Mouse (Mus musculus) limb, embryonic 11.5 days (tissue): Measurements from ENCODE around the gene Pgap1. TPM values are rescaled to one million over a fixed set of nuclear protein-coding genes. Genes with fewer than 3 reads are reported as not detected.

Source experiments
- ATAC-seq: fragments of 200-750 bp; cut with Nextera tagmentation; 2 replicates; pipeline ENCODE4 v1.8.0; 2017; ENCODE audit warnings: low read depth; ENCODE audit not compliant: insufficient number of reproducible peaks, low FRiP score, low TSS enrichment
- DNase-seq: peaks from one replicate; pipeline ENCODE4 v3.0.0-alpha.2; 2015; ENCODE audit warnings: low spot score
- H3K27ac ChIP-seq: fragments of 300-500 bp; sonication (generic); replicated peaks from 2 replicates; pipeline ENCODE4 v1.5.1; 2014; ENCODE audit warnings: low read depth, mild to moderate bottlenecking, low read length
- H3K27me3 ChIP-seq: fragments of 300-500 bp; sonication (generic); 2 replicates; pipeline ENCODE4 v1.6.1; 2014; ENCODE audit warnings: mild to moderate bottlenecking, low read length, mixed read lengths; ENCODE audit not compliant: control insufficient read depth, insufficient read depth
- H3K36me3 ChIP-seq: fragments of 300-500 bp; sonication (generic); 2 replicates; pipeline ENCODE4 v1.6.1; 2014; ENCODE audit warnings: mild to moderate bottlenecking, low read length, moderate library complexity, mixed read lengths; ENCODE audit not compliant: control insufficient read depth, insufficient read depth
- H3K4me1 ChIP-seq: fragments of 300-500 bp; sonication (generic); 2 replicates; pipeline ENCODE4 v1.6.1; 2014; ENCODE audit warnings: low read length, mixed read lengths; ENCODE audit not compliant: control insufficient read depth, insufficient read depth
- H3K4me2 ChIP-seq: fragments of 300-500 bp; sonication (generic); 2 replicates; pipeline ENCODE4 v1.6.1; 2014; ENCODE audit warnings: low read depth, mild to moderate bottlenecking, moderate library complexity; ENCODE audit not compliant: severe bottlenecking
- H3K4me3 ChIP-seq: fragments of 300-500 bp; sonication (generic); 2 replicates; pipeline ENCODE4 v1.5.1; 2014; ENCODE audit warnings: low read depth, low read length
- H3K9ac ChIP-seq: fragments of 300-500 bp; sonication (generic); 2 replicates; pipeline ENCODE4 v1.6.1; 2014; ENCODE audit warnings: mild to moderate bottlenecking, low read length
- H3K9me3 ChIP-seq: fragments of 300-500 bp; sonication (generic); 2 replicates; pipeline ENCODE4 v1.6.1; 2016; ENCODE audit warnings: low read length; ENCODE audit not compliant: control insufficient read depth
- WGBS: fragments of 180-500 bp; shearing (Covaris S2); extraction: QIAGEN DNeasy Blood & Tissue Kit; methylation state at CpG from one replicate; pipeline ENCODE4 v1.1.7; 2014; 5-methylcytosine and 5-hydroxymethylcytosine counted together
- polyA plus RNA-seq: library from polyadenylated mRNA; unstranded; fragments of >200 nt; fragmentation: Nextera tagmentation; extraction: Ambion mirVana; gene quantifications from 2 replicates; pipeline ENCODE4 v1.2.1, GENCODE M21; 2014

The Pgap1 gene
- polyA plus RNA-seq, 1 experiment from 2014 or later: 6.8 TPM

DNA sequence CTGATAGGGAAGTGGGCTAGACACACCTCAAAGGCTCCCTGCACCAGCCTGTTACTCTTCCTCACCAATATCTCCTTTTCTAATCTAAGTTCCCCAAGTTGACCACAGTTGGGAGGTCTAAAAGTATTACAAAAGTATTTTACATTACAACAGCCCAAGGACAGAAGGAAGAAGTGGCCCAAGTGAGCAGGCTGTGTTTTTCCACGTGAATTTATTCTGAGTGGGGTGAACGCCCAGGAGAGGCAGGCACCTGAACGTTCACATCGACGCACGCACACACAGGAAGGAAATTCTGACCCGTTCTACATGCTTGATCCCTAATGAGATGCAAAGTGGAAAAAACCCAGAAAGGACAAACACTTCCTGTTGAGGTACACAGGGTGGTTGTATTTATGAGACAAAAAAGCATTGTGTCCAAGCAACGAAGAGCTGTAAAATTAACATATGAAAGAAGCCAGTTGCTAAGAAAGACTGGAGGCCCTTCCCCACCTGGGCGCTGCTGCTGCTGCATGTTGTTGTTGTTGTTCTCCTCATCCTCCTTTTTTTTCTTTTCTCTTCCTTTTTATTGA, 27.9 kb upstream of the Pgap1 start:
- Histone ChIP-seq H3K27me3 (no peaks in the 10 kb centered on the region), H3K36me3 (no peaks in the 10 kb centered on the region), H3K9me3 (no peaks in the 10 kb centered on the region), H3K9ac (no peak overlapping the region), H3K4me2 (no peak overlapping the region), H3K4me3 (no peak overlapping the region), H3K4me1 (no peaks in the 10 kb centered on the region), H3K27ac (no peak overlapping the region)
- 41% methylated on average over 9 of the region's 9 CpGs for whole genome bisulfite sequencing
- ATAC-seq (no peak), DNase-seq (no peak)

DNA sequence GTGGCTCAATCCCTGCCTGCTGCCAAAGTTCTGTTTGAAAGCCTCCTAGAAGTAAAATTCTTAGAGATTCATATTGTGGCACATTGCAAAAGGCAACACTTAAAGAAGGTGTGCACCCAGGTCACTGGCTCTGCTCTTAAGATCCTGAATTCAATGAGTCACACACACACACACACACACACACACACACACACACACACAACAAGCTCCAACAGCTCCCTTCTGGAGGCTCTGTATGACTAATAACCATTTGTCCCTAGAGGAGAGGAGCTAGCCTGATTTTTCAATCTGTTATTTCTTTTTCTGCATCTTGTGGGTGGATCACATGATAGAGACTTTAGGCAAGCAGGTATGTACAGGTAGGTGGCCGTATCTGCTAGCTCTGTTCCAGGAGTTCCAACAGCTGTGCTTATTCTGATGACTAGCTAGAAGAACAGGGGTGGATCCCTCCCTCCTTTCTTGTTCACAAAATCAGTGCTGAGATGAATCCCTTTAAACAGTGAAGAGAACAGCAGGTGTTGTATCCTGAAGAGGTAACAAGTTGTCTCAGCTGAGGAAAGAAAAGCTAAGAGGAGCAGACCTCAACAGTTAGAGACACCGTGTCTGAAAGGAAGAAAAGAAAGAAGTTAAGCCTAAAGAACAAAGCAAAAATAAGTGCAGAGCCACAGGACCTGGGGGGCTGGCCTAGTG, 27.2 kb upstream of the Pgap1 start:
- H3K4me3 ChIP-seq: no peak overlapping the region
- H3K27me3 ChIP-seq: no peaks in the 10 kb centered on the region
- WGBS: 60% methylated on average over 2 of the region's 2 CpGs
- DNase-seq: no peak
- H3K27ac ChIP-seq: no peak overlapping the region
- no peaks in the 10 kb centered on the region for H3K36me3 ChIP-seq
- no peak for ATAC-seq
- H3K4me2 ChIP-seq: no peak overlapping the region
- no peaks in the 10 kb centered on the region for H3K4me1 ChIP-seq
- H3K9me3 ChIP-seq: no peaks in the 10 kb centered on the region
- H3K9ac ChIP-seq: no peak overlapping the region

DNA sequence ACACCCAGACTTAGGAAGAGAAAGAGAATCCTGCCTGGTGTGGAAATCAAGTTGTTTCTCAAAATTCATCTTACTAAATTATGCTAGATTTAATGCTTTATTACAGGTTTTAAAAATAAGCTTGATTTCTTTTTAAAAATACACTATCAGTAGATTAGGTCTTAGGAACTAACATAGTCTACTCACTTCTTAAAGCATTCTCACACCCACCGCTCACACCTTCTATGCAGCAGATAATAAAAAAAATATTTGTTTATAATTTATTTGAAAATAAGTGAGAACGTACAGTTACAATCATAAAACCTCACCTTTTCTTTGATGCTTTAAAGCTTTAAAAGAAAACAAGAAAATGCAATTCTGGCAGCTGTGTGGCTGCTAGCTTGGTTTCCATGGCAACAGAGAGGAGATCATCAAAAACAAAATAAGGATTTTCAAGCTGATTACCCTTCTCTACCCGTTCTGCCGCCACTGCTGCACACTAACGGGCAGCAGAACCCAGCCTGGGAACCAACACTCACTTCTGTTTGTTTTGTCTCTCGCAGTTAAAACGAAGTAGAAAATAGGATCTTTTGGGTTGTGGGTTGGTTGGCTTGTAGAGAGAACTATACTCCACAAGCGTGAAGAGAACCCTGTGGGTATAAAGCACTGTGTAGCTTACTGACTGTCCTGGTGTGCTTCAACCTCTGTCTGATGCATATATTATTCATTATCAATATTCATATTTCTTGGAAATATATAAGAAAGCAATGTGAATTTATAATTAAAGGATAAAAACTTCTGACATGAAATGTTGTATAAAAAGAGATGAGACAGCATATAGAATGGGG, 21.1 kb upstream of the Pgap1 start:
- no peak overlapping the region for H3K27ac ChIP-seq

DNA sequence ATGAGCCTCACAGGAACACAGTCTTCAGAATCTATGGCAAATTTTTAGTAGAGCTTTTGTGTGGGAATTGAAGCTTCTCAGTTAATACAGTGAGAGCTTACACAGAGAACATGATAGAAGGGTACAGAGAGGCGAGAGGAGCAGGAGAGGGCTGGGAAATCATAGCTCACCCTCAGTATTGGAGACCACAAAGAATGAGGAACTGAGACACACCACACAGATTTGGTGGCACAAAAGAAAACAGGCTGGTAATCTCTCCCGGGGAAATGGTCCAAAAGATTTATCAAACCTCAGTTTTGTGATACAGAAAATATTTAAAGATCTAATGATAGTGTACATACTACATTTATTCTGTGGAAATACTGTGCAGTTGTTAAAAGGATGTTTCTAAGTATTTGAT, 11.6 kb upstream of the Pgap1 start:
- Histone ChIP-seq H3K4me1 (no peaks in the 10 kb centered on the region), H3K4me3 (no peak overlapping the region), H3K9me3 (no peaks in the 10 kb centered on the region), H3K36me3 (no peaks in the 10 kb centered on the region), H3K9ac (no peak overlapping the region), H3K27ac (no peak overlapping the region), H3K4me2 (no peak overlapping the region), H3K27me3 (no peaks in the 10 kb centered on the region)
- 81% methylated on average over 2 of the region's 2 CpGs for WGBS
- no peak for ATAC-seq
- no peak for DNase-seq

More for the DNA sequence above, 21.1 kb upstream of the Pgap1 start:
- Histone ChIP-seq H3K4me1 (no peaks in the 10 kb centered on the region), H3K4me2 (no peak overlapping the region), H3K9ac (no peak overlapping the region), H3K36me3 (no peaks in the 10 kb centered on the region), H3K9me3 (no peaks in the 10 kb centered on the region), H3K4me3 (no peak overlapping the region), H3K27me3 (no peaks in the 10 kb centered on the region)
- 67% methylated on average over 8 of the region's 8 CpGs for WGBS
- no peak for ATAC-seq
- no peak for DNase-seq

DNA sequence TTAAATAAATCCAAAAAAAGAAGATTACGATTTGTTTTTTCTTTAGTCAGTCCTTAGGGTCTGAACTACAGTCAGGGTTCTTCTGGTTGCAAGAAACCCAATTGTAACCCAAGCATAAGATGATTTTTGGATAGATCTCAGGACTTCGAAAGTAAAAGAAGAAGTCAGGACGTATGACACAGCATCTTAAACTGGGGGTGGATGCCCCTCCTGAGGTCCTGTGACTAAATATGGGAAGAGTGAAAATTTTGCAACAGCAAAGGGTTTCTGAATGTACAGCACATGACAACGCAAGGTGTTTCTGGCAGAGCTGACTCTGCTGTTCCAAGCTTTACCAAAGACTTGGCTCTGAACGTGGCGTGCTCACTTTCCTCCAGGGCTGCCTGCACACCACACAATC, 6.4 kb upstream of the Pgap1 start:
- WGBS: 92% methylated on average over 6 of the region's 6 CpGs
- no peaks in the 10 kb centered on the region for H3K27me3 ChIP-seq
- H3K36me3 ChIP-seq: no peaks in the 10 kb centered on the region
- H3K9me3 ChIP-seq: no peaks in the 10 kb centered on the region
- DNase-seq (no peak), ATAC-seq (no peak)
- H3K4me2 ChIP-seq: no peak overlapping the region
- no peaks in the 10 kb centered on the region for H3K4me1 ChIP-seq
- H3K27ac ChIP-seq: no peak overlapping the region
- no peak overlapping the region for H3K9ac ChIP-seq
- H3K4me3 ChIP-seq: no peak overlapping the region

DNA sequence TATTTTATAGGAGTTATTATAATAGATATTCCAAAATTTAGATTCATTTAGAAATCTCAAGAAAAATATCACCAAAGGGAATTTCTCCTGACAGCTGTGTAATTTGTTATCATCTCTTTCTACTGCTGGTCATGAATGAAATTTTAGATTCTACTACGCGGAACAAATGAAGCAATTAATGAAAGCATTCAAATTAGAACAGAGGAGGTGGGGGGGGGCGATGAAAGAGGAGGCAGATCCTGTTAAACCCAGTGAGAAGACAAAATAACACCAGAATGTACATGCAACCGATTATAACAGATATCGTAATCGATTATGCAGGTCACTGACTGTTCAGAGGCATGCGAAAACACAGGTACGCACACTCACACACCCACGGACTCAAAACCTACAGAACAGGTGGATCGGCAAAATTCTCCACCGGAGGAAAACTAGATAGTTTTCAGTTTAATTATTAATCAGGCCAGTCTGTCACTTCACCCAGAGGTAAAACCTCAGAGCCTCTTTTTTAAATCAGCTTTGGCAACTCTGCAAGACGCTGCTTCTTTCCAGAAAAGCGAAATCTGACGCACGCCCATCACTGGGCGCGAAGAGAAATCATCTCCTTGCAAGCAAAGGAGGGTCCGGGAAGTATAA, 780 bp downstream of the Pgap1 start:
- Histone ChIP-seq H3K4me2 (peak overlapping the region; percentile 90), H3K4me3 (peak overlapping the region; percentile 62), H3K9ac (peak overlapping the region; percentile 57), H3K4me1 (no peaks in the 10 kb centered on the region), H3K27ac (no peak overlapping the region), H3K36me3 (no peaks in the 10 kb centered on the region), H3K27me3 (no peaks in the 10 kb centered on the region), H3K9me3 (no peaks in the 10 kb centered on the region)
- DNase-seq: no peak
- WGBS: 4% methylated on average over 18 of the region's 18 CpGs
- ATAC-seq: no peak

GRCm38 (mm10) chr1:54555364-54556140, 1.9 kb downstream of the Pgap1 start:
- Histone ChIP-seq H3K9me3 (no peaks in the 10 kb centered on the region), H3K4me1 (no peaks in the 10 kb centered on the region), H3K36me3 (no peaks in the 10 kb centered on the region), H3K4me3 (no peak overlapping the region), H3K4me2 (no peak overlapping the region), H3K9ac (no peak overlapping the region), H3K27me3 (no peaks in the 10 kb centered on the region), H3K27ac (no peak overlapping the region)
- 46% methylated on average over 4 of the region's 4 CpGs for WGBS
- ATAC-seq (no peak), DNase-seq (no peak)

- Histone ChIP-seq H3K36me3 (no peaks in the 10 kb centered on the region), H3K9me3 (no peaks in the 10 kb centered on the region), H3K27me3 (no peaks in the 10 kb centered on the region), H3K4me3 (no peak overlapping the region), H3K9ac (no peak overlapping the region), H3K4me2 (no peak overlapping the region), H3K4me1 (no peaks in the 10 kb centered on the region), H3K27ac (no peak overlapping the region)
- ATAC-seq: no peak
- WGBS: 97% methylated on average over 2 of the region's 2 CpGs
- DNase-seq: no peak
Measured at GRCm38 (mm10) chr1:54552621-54553020, 4.9 kb downstream of the Pgap1 start.
